Mouse (Mus musculus) intestine, embryonic 15.5 days (tissue): ENCODE data around the gene Iapp. TPM values are rescaled to one million over a fixed set of nuclear protein-coding genes. Genes with fewer than 3 reads are reported as not detected.
"Not testable (repeated sequence)": the region's sequence is repeated elsewhere in the genome, so short reads cannot be mapped to it uniquely, and the experiment has no call there.

Source experiments
- ATAC-seq: fragments of 200-750 bp; cut with Nextera tagmentation; 2 replicates; pipeline ENCODE4 v1.8.0; 2017; ENCODE audit warnings: moderate TSS enrichment, moderate library complexity
- H3K27ac ChIP-seq: fragments of 300-500 bp; sonication (generic); 2 replicates; pipeline ENCODE4 v1.5.1; 2015; ENCODE audit warnings: mild to moderate bottlenecking, inconsistent platforms
- H3K27me3 ChIP-seq: fragments of 300-500 bp; sonication (generic); replicated peaks from 2 replicates; pipeline ENCODE4 v1.6.1; 2015; ENCODE audit warnings: inconsistent platforms
- H3K36me3 ChIP-seq: fragments of 300-500 bp; sonication (generic); 2 replicates; pipeline ENCODE4 v1.6.1; 2015; ENCODE audit warnings: inconsistent platforms
- H3K4me1 ChIP-seq: fragments of 300-500 bp; sonication (generic); replicated peaks from 2 replicates; pipeline ENCODE4 v1.6.1; 2015; ENCODE audit warnings: inconsistent platforms
- H3K4me2 ChIP-seq: fragments of 300-500 bp; sonication (generic); replicated peaks from 2 replicates; pipeline ENCODE4 v1.6.1; 2015; ENCODE audit warnings: mild to moderate bottlenecking, inconsistent platforms
- H3K4me3 ChIP-seq: fragments of 300-500 bp; sonication (generic); replicated peaks from 2 replicates; pipeline ENCODE4 v1.5.1; 2015; ENCODE audit warnings: inconsistent platforms
- H3K9ac ChIP-seq: fragments of 300-500 bp; sonication (generic); 2 replicates; pipeline ENCODE4 v1.6.1; 2015; ENCODE audit warnings: inconsistent platforms
- H3K9me3 ChIP-seq: fragments of 300-500 bp; sonication (generic); 2 replicates; pipeline ENCODE4 v1.6.1; 2016; ENCODE audit warnings: inconsistent platforms
- WGBS: fragments of 180-500 bp; shearing (Covaris S2); methylation state at CpG from one replicate; pipeline ENCODE4 v1.1.7; 2015; 5-methylcytosine and 5-hydroxymethylcytosine counted together
- polyA plus RNA-seq: library from polyadenylated mRNA; unstranded; fragments of >200 nt; fragmentation: Nextera tagmentation; extraction: Ambion mirVana; gene quantifications from 2 replicates; pipeline ENCODE4 v1.2.1, GENCODE M21; 2015

Gene Iapp
- polyA plus RNA-seq, 1 experiment from 2014 or later: 54.1 TPM

DNA sequence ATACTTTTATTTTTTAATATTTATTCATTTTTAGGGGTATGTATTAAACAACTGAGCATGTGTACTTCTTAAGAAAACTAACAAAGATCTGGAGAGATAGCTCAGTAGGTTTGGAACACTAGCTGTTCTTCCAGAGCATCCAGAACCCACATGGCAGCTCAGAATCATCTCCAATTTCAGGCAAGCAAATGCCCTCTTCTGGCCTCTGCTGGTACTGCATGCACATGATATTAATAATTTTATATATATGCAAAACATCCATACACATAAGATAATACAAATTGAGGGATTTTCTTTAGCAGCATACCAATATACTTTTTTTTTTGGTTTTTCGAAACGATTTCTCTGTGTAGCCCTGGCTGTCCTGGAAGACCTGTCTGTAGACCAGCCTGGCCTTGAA, 45.3 kb downstream of the Iapp start:
- Histone ChIP-seq H3K9me3 (no peaks in the 10 kb centered on the region), H3K27ac (no peak overlapping the region), H3K4me1 (no peaks in the 10 kb centered on the region), H3K4me3 (no peak overlapping the region), H3K27me3 (no peaks in the 10 kb centered on the region), H3K9ac (no peak overlapping the region), H3K4me2 (no peak overlapping the region), H3K36me3 (no peaks in the 10 kb centered on the region)
- 68% methylated on average over 2 of the region's 2 CpGs for WGBS
- ATAC-seq: no peak

- peak within 1 kb of the TSS; percentile 64 for H3K9ac ChIP-seq
- no peaks in the 10 kb centered on the region for H3K4me1 ChIP-seq
- peak within 1 kb of the TSS; percentile 77 for H3K4me3 ChIP-seq
- peak within 1 kb of the TSS; percentile 60 for H3K4me2 ChIP-seq
- H3K36me3 ChIP-seq: no peaks in the 10 kb centered on the region
- peak; percentile 97 for ATAC-seq
- under 1% methylated on average over 48 of the region's 48 CpGs for WGBS
- H3K27ac ChIP-seq: peak within 1 kb of the TSS; percentile 88
- H3K27me3 ChIP-seq: no peaks in the 10 kb centered on the region
- H3K9me3 ChIP-seq: no peaks in the 10 kb centered on the region
Measured at GRCm38 (mm10) chr6:142345440-142346038, 47.3 kb downstream of the Iapp start, which contains the start of gene Pyroxd1. Gene Pyroxd1, plus strand, starts transcription at chr6:142345654.

- H3K36me3 ChIP-seq: peaks cover 5% of the 10 kb centered on the region; the same call in 1 of the 2 replicates
- H3K9me3 ChIP-seq: no peaks in the 10 kb centered on the region
- no peaks in the 10 kb centered on the region for H3K4me1 ChIP-seq
- H3K9ac ChIP-seq: peak overlapping the region; percentile 64; the same call in 1 of the 2 replicates
- peak overlapping the region; percentile 60 for H3K4me2 ChIP-seq
- ATAC-seq: peak; percentile 48
- peak overlapping the region; percentile 77 for H3K4me3 ChIP-seq
- no peak overlapping the region for H3K27ac ChIP-seq
- WGBS: 44% methylated on average over 12 of the region's 12 CpGs
- H3K27me3 ChIP-seq: no peaks in the 10 kb centered on the region
Measured at GRCm38 (mm10) chr6:142346181-142347110, 48.2 kb downstream of the Iapp start.

GRCm38 (mm10) chr6:142347431-142348385, 49.5 kb downstream of the Iapp start:
- no peak overlapping the region for H3K4me3 ChIP-seq
- no peak for ATAC-seq
- H3K4me2 ChIP-seq: no peak overlapping the region
- no peaks in the 10 kb centered on the region for H3K27me3 ChIP-seq
- H3K36me3 ChIP-seq: peaks cover 9% of the 10 kb centered on the region; the same call in 1 of the 2 replicates
- 73% methylated on average over 11 of the region's 11 CpGs for WGBS
- H3K9me3 ChIP-seq: no peaks in the 10 kb centered on the region
- no peak overlapping the region for H3K27ac ChIP-seq
- H3K4me1 ChIP-seq: no peaks in the 10 kb centered on the region
- H3K9ac ChIP-seq: no peak overlapping the region

DNA sequence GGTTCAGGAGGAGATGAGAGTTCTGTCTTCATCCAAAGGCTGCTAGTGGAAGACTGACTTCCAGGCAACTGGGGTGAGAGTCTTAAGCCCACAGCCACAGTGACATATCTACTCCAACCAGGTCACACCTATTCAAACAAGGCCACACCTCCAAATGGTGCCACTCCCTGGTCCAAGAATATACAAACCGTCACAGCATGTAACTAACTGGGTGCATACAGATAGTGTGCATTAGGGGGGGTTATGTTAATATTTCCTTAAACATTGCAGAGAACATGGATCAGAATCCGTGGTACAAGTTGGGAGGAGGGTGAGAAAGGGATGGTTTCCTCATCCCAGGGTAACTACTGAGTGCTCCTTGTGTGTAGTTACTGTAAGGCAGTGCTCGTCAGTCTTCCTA, 53.9 kb downstream of the Iapp start:
- peaks cover 14% of the 10 kb centered on the region; the same call in 1 of the 2 replicates for H3K36me3 ChIP-seq

More for the DNA sequence above, 53.9 kb downstream of the Iapp start:
- not testable (repeated sequence) for H3K4me3 ChIP-seq, H3K4me1 ChIP-seq, H3K27ac ChIP-seq, H3K27me3 ChIP-seq, H3K4me2 ChIP-seq, H3K9me3 ChIP-seq, H3K9ac ChIP-seq, ATAC-seq
- WGBS: 78% methylated on average over 3 of the region's 3 CpGs

Other genes starting within 250 kb of the Iapp start
- not detected in 2 replicates for gene Slco1a6, start 89.9 kb upstream of the Iapp start, polyA plus RNA-seq
- not detected in 2 replicates for gene Slco1a5, start 24.6 kb downstream of the Iapp start, polyA plus RNA-seq
- 14.1 and 15.8 TPM in 2 replicates for gene Pyroxd1, start 47.2 kb downstream of the Iapp start, polyA plus RNA-seq
- gene Recql, start 88.7 kb downstream of the Iapp start, polyA plus RNA-seq: 17.5 and 23.2 TPM in 2 replicates
- gene Golt1b, start 88.8 kb downstream of the Iapp start, polyA plus RNA-seq: 67.4 and 81.8 TPM in 2 replicates
- 0.25 and 0.27 TPM in 2 replicates for gene Spx, start 115.0 kb downstream of the Iapp start, polyA plus RNA-seq
- gene Gys2, start 174.7 kb downstream of the Iapp start, polyA plus RNA-seq: 0.97 and 1.4 TPM in 2 replicates
- gene Ldhb, start 209.5 kb downstream of the Iapp start, polyA plus RNA-seq: 93.1 and 100 TPM in 2 replicates